In genomic region chr15:83678606-83679005, GRCm38 (mm10) we compare ENCODE assay signal across 10 mouse cellular contexts. TPM values are rescaled to one million over a fixed set of nuclear protein-coding genes. Genes with fewer than 3 reads are reported as not detected.
DNase-seq lines count a peak whose midpoint lies in the region; ATAC-seq lines count a peak whose summit lies in the region.
"Had no signal": no experiment of that assay in that cellular context is flagged by ENCODE, and none has a peak within 500 bp of the region (broad histone marks: within the 10 kb centered on the region; RNA-seq: fewer than 3 reads in every experiment).

No protein-coding gene starts in this region.

- peak; percentile 33 for DNase-seq in brain, adult 2 months (ENCODE audit: low read depth, low spot score)
- DNase-seq in embryonic facial prominence, embryonic 11.5 days (ENCODE audit: low spot score), result peak; percentile 79
- DNase-seq in adrenal gland, postnatal 4 days (ENCODE audit: low spot score in 2 of 2), result no peak
- DNase-seq in kidney, adult 8-10 months, result no peak
- DNase-seq in right cerebral cortex, postnatal 25 days, result no peak
- DNase-seq: cerebellum, adult 18-20 months; heart, postnatal 14 days had no signal

- H3K4me3 ChIP-seq in embryonic facial prominence, embryonic 11.5 days (ENCODE audit: low read depth, low read length), result no peak overlapping the region
- H3K4me3 ChIP-seq in hindbrain, embryonic 12.5 days, result no peak overlapping the region
- H3K4me3 ChIP-seq in midbrain, embryonic 13.5 days (replicated peaks), result no peak overlapping the region

- no peaks in the 10 kb centered on the region for H3K27me3 ChIP-seq in embryonic facial prominence, embryonic 11.5 days (ENCODE audit: control insufficient read depth, insufficient read depth, low read length)
- H3K27me3 ChIP-seq in hindbrain, embryonic 12.5 days, result peaks cover 12% of the 10 kb centered on the region; the same call in 1 of the 2 replicates
- H3K27me3 ChIP-seq in midbrain, embryonic 13.5 days, result peaks cover 32% of the 10 kb centered on the region

- no peaks in the 10 kb centered on the region for H3K36me3 ChIP-seq in embryonic facial prominence, embryonic 11.5 days (replicated peaks; ENCODE audit: control insufficient read depth, insufficient read depth, low read depth, low read length)
- no peaks in the 10 kb centered on the region for H3K36me3 ChIP-seq in hindbrain, embryonic 12.5 days
- H3K36me3 ChIP-seq in midbrain, embryonic 13.5 days, result no peaks in the 10 kb centered on the region; the same call in 1 of the 2 replicates

- peak overlapping the region; percentile 57 for H3K27ac ChIP-seq in embryonic facial prominence, embryonic 11.5 days (replicated peaks; ENCODE audit: low read depth, low read length)
- peak overlapping the region; percentile 48 for H3K27ac ChIP-seq in hindbrain, embryonic 12.5 days
- peak overlapping the region; percentile 51 for H3K27ac ChIP-seq in midbrain, embryonic 13.5 days

- H3K4me1 ChIP-seq in embryonic facial prominence, embryonic 11.5 days (ENCODE audit: control insufficient read depth, insufficient read depth, low read length), result peaks cover 23% of the 10 kb centered on the region
- H3K4me1 ChIP-seq in hindbrain, embryonic 12.5 days, result peaks cover 29% of the 10 kb centered on the region
- H3K4me1 ChIP-seq in midbrain, embryonic 13.5 days (replicated peaks), result peaks cover 26% of the 10 kb centered on the region

- H3K4me2 ChIP-seq in embryonic facial prominence, embryonic 11.5 days (ENCODE audit: low read depth, low read length), result peak overlapping the region; percentile 19
- H3K4me2 ChIP-seq in hindbrain, embryonic 12.5 days (replicated peaks), result 0 out of 2 replicates have a peak overlapping the region, but pooled peaks have one; percentile 19
- H3K4me2 ChIP-seq in midbrain, embryonic 13.5 days (replicated peaks), result 0 out of 2 replicates have a peak overlapping the region, but pooled peaks have one; percentile 20

- H3K9me3 ChIP-seq in embryonic facial prominence, embryonic 11.5 days (replicated peaks; ENCODE audit: control insufficient read depth, low read length), result no peaks in the 10 kb centered on the region
- no peaks in the 10 kb centered on the region for H3K9me3 ChIP-seq in hindbrain, embryonic 12.5 days (replicated peaks)
- no peaks in the 10 kb centered on the region for H3K9me3 ChIP-seq in midbrain, embryonic 13.5 days

- ATAC-seq in embryonic facial prominence, embryonic 11.5 days (replicated peaks; ENCODE audit: insufficient number of reproducible peaks, low FRiP score, low TSS enrichment, low read depth), result 0 out of 2 replicates have a peak, but pooled peaks have one; percentile 40
- ATAC-seq in hindbrain, embryonic 12.5 days (ENCODE audit: low FRiP score), result no peak
- peak; percentile 66 for ATAC-seq in midbrain, embryonic 13.5 days
- no peak for ATAC-seq in CD4-positive, CD25-positive, alpha-beta regulatory T cell, adult 4 months

- H3K9ac ChIP-seq in embryonic facial prominence, embryonic 11.5 days (replicated peaks; ENCODE audit: low read length), result peak overlapping the region; percentile 32
- H3K9ac ChIP-seq in hindbrain, embryonic 12.5 days, result no peak overlapping the region
- no peak overlapping the region for H3K9ac ChIP-seq in midbrain, embryonic 13.5 days (replicated peaks)

- WGBS in embryonic facial prominence, embryonic 11.5 days, result 3% methylated on average over 11 of the region's 11 CpGs
- WGBS in hindbrain, embryonic 12.5 days, result 2% methylated on average over 11 of the region's 11 CpGs
- WGBS in midbrain, embryonic 13.5 days, result 4% methylated on average over 10 of the region's 11 CpGs

RNA-seq across cellular contexts. Expression of gene Scube1, which starts 46.2 kb away (rescaled TPM):
- polyA plus RNA-seq in embryonic facial prominence, embryonic 11.5 days (2014; fragmentation: Nextera tagmentation; extraction: Ambion mirVana), result 30.2 and 32.8 TPM in 2 replicates
- polyA plus RNA-seq in hindbrain, embryonic 12.5 days (2016; fragmentation: Nextera tagmentation; extraction: Ambion mirVana), result 32.4 and 33.2 TPM in 2 replicates
- 15.5 and 16.7 TPM in 2 replicates for polyA plus RNA-seq in midbrain, embryonic 13.5 days (2015; fragmentation: Nextera tagmentation; extraction: Ambion mirVana)
- 10 to 100 TPM; 12.2 to 14.5 TPM for total RNA-seq in adrenal gland, postnatal 4 days (2021)
- not detected for polyA plus RNA-seq in CD4-positive, CD25-positive, alpha-beta regulatory T cell, adult 4 months (2017; shearing (Covaris generic))

Comparison
In these comparisons a context has a peak if more than half of its experiments do, and no peak if none do; other contexts are left out.
1. DNase-seq: peak in brain, adult 2 months (single experiment) and embryonic facial prominence, embryonic 11.5 days (single experiment); none in adrenal gland, postnatal 4 days (0 of 2), kidney, adult 8-10 months (0 of 2) and right cerebral cortex, postnatal 25 days (single experiment).
2. ATAC-seq: peak in embryonic facial prominence, embryonic 11.5 days (single experiment) and midbrain, embryonic 13.5 days (single experiment); none in hindbrain, embryonic 12.5 days (single experiment) and CD4-positive, CD25-positive, alpha-beta regulatory T cell, adult 4 months (single experiment).
3. RNA of gene Scube1, which starts 46.2 kb away (polyA plus RNA-seq): 32.4 to 33.2 TPM in hindbrain, embryonic 12.5 days, 30.2 to 32.8 TPM in embryonic facial prominence, embryonic 11.5 days and 15.5 to 16.7 TPM in midbrain, embryonic 13.5 days; not detected in CD4-positive, CD25-positive, alpha-beta regulatory T cell, adult 4 months; every median in the first group is over 10 times any median in the second.
4. Peak in every context shown above with its lines, with median percentiles within 50 percentile points of each other: H3K27ac ChIP-seq and H3K4me2 ChIP-seq.